Comparison of ENCODE assay signal across 31 mouse cellular contexts in the genomic region with DNA sequence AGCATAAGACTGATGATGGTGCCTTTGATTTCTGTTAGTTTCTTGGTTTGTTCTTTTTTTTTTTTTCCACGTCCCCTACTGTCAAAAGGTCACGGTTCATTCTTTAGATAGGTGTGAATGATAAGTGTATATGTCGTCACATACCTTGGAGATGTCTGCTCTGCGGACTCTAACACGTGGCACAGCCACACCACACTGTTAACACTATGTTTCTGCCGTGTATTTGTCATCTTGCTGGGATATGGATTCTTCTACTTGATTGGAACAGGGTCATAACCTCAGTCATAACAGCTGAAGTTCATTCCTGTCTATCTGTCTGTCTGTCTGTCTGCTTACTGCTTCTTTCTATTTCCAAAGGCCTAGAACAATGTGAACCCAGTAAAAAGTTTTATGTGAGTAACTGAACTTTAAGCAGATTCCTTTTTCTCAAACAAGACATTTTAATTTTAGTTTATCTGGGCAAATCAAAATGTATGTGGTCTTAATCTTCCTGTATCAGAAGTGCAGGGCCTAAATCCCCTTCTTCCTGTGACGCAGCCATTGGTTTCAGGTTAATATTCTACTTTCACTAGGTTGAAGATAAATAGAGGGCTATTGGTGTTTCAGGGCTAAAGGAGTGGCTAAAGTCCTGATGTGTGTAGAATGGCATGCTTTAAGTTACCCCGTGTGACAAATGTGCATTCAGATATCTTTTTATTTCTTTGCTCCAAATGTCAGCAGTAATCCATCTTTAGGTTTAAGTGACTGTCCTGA. TPM values are rescaled to one million over a fixed set of nuclear protein-coding genes. Genes with fewer than 3 reads are reported as not detected.
DNase-seq lines count a peak whose midpoint lies in the region; ATAC-seq and TF ChIP-seq lines count a peak whose summit lies in the region.
"Had no signal": no experiment of that assay in that cellular context is flagged by ENCODE, and none has a peak within 500 bp of the region (broad histone marks: within the 10 kb centered on the region; RNA-seq: fewer than 3 reads in every experiment).

No protein-coding gene starts in this region.

- H3K27ac ChIP-seq in kidney, embryonic 15.5 days, result peak overlapping the region; percentile 49
- no peak overlapping the region for H3K27ac ChIP-seq in liver, embryonic 14.5 days
- H3K27ac ChIP-seq in intestine, embryonic 16.5 days (ENCODE audit: low read length), result peak overlapping the region; percentile 42; the same call in 1 of the 2 replicates
- H3K27ac ChIP-seq in stomach, postnatal 0 days (replicated peaks), result no peak overlapping the region
- H3K27ac ChIP-seq: gastrocnemius, adult 2 months; hindbrain, embryonic 15.5 days; limb, embryonic 12.5 days; midbrain, embryonic 13.5 days; neural tube, embryonic 15.5 days; stomach, embryonic 15.5 days had no signal

- H3K9me3 ChIP-seq in kidney, embryonic 15.5 days (replicated peaks), result no peaks in the 10 kb centered on the region
- no peaks in the 10 kb centered on the region for H3K9me3 ChIP-seq in liver, embryonic 14.5 days (ENCODE audit: control insufficient read depth, low read length)
- H3K9me3 ChIP-seq in intestine, embryonic 16.5 days (ENCODE audit: control insufficient read depth, low read length), result no peaks in the 10 kb centered on the region
- no peaks in the 10 kb centered on the region for H3K9me3 ChIP-seq in stomach, postnatal 0 days (ENCODE audit: control insufficient read depth, low read length)
- H3K9me3 ChIP-seq: hindbrain, embryonic 15.5 days; limb, embryonic 12.5 days; megakaryocyte, embryonic 14.5 days; midbrain, embryonic 13.5 days; neural tube, embryonic 15.5 days; stomach, embryonic 15.5 days had no signal

- no peak for TF ChIP-seq CTCF in liver, embryonic 14.5 days (IDR thresholded peaks at IDR 0.05; ENCODE audit: low read depth)
- TF ChIP-seq CTCF in stomach, postnatal 0 days (IDR thresholded peaks at IDR 0.05; ENCODE audit: low read depth), result no peak

- ATAC-seq in kidney, embryonic 15.5 days (replicated peaks; ENCODE audit: low FRiP score), result no peak
- no peak for ATAC-seq in liver, embryonic 14.5 days (ENCODE audit: insufficient read depth)
- ATAC-seq in intestine, embryonic 16.5 days, result peak; percentile 85
- peak; percentile 80 for ATAC-seq in stomach, postnatal 0 days (ENCODE audit: low FRiP score, low TSS enrichment)
- ATAC-seq: forebrain, embryonic 16.5 days; lung, postnatal 0 days; midbrain, embryonic 13.5 days had no signal

- 82% methylated on average over 8 of the region's 8 CpGs for WGBS in kidney, embryonic 15.5 days
- WGBS in liver, embryonic 14.5 days (ENCODE audit: insufficient replicate concordance), result 68% methylated on average over 8 of the region's 8 CpGs
- WGBS in intestine, embryonic 16.5 days, result 68% methylated on average over 8 of the region's 8 CpGs
- WGBS in stomach, postnatal 0 days, result 57% methylated on average over 8 of the region's 8 CpGs

- TF ChIP-seq EP300 in liver, embryonic 14.5 days (IDR thresholded peaks at IDR 0.05; ENCODE audit: low read depth), result no peak
- no peak for TF ChIP-seq EP300 in stomach, postnatal 0 days (optimal IDR thresholded peaks at IDR 0.05)

- no peak overlapping the region for H3K4me2 ChIP-seq in kidney, embryonic 15.5 days
- no peak overlapping the region for H3K4me2 ChIP-seq in liver, embryonic 14.5 days (ENCODE audit: low read depth)
- no peak overlapping the region for H3K4me2 ChIP-seq in intestine, embryonic 16.5 days (ENCODE audit: low read depth, low read length)
- no peak overlapping the region for H3K4me2 ChIP-seq in stomach, postnatal 0 days (replicated peaks; ENCODE audit: low read depth)
- H3K4me2 ChIP-seq: heart, embryonic 11.5 days; hindbrain, embryonic 15.5 days; limb, embryonic 12.5 days; midbrain, embryonic 13.5 days; neural tube, embryonic 15.5 days; stomach, embryonic 15.5 days had no signal

- peaks cover 41% of the 10 kb centered on the region for H3K36me3 ChIP-seq in kidney, embryonic 15.5 days
- H3K36me3 ChIP-seq in liver, embryonic 14.5 days (replicated peaks; ENCODE audit: control insufficient read depth, insufficient read depth, low read depth), result no peaks in the 10 kb centered on the region
- peaks cover 3% of the 10 kb centered on the region; the same call in 1 of the 2 replicates for H3K36me3 ChIP-seq in intestine, embryonic 16.5 days (ENCODE audit: control insufficient read depth, insufficient read depth, low read length)
- peaks cover 5% of the 10 kb centered on the region for H3K36me3 ChIP-seq in stomach, postnatal 0 days (ENCODE audit: control insufficient read depth, insufficient read depth, low read length)

- no peak overlapping the region for H3K4me3 ChIP-seq in kidney, embryonic 15.5 days (replicated peaks)
- no peak overlapping the region for H3K4me3 ChIP-seq in liver, embryonic 14.5 days (ENCODE audit: insufficient read depth in 1 of 2, low read depth in 2 of 2, low read length in 2 of 2)
- H3K4me3 ChIP-seq in intestine, embryonic 16.5 days (ENCODE audit: low read length), result no peak overlapping the region
- H3K4me3 ChIP-seq in stomach, postnatal 0 days (ENCODE audit: low read depth, low read length), result no peak overlapping the region
- H3K4me3 ChIP-seq: erythroblast, embryonic 14.5 days; gastrocnemius, adult 2 months; hindbrain, embryonic 15.5 days; limb, embryonic 12.5 days; megakaryocyte, embryonic 14.5 days; midbrain, embryonic 13.5 days; neural tube, embryonic 15.5 days; stomach, embryonic 15.5 days had no signal

- no peak overlapping the region for H3K9ac ChIP-seq in kidney, embryonic 15.5 days
- no peak overlapping the region for H3K9ac ChIP-seq in liver, embryonic 14.5 days (replicated peaks)
- H3K9ac ChIP-seq in intestine, embryonic 16.5 days (ENCODE audit: low read depth, low read length), result no peak overlapping the region
- no peak overlapping the region for H3K9ac ChIP-seq in stomach, postnatal 0 days (ENCODE audit: low read length)
- H3K9ac ChIP-seq: hindbrain, embryonic 15.5 days; limb, embryonic 12.5 days; midbrain, embryonic 13.5 days; neural tube, embryonic 15.5 days; stomach, embryonic 15.5 days had no signal

- no peaks in the 10 kb centered on the region for H3K27me3 ChIP-seq in kidney, embryonic 15.5 days
- no peaks in the 10 kb centered on the region for H3K27me3 ChIP-seq in liver, embryonic 14.5 days (ENCODE audit: control insufficient read depth, insufficient read depth, low read length)
- no peaks in the 10 kb centered on the region for H3K27me3 ChIP-seq in intestine, embryonic 16.5 days (replicated peaks; ENCODE audit: control insufficient read depth, insufficient read depth, low read length)
- no peaks in the 10 kb centered on the region for H3K27me3 ChIP-seq in stomach, postnatal 0 days (ENCODE audit: control insufficient read depth, insufficient read depth, low read length)
- H3K27me3 ChIP-seq: hindbrain, embryonic 15.5 days; limb, embryonic 12.5 days; megakaryocyte, embryonic 14.5 days; midbrain, embryonic 13.5 days; neural tube, embryonic 15.5 days; stomach, embryonic 15.5 days had no signal

- no peak for DNase-seq in kidney, adult 11 months
- peak in 2 of 3 experiments; percentile 5 to 12 for DNase-seq in liver, embryonic 14.5 days (ENCODE audit: low read depth in 3 of 3, low spot score in 3 of 3)
- DNase-seq in liver, result no peak
- no peak for DNase-seq in stomach, postnatal 0 days (ENCODE audit: low spot score)
- no peak for DNase-seq in left cerebral cortex, adult 8-10 months (ENCODE audit: low spot score in 2 of 2)
- DNase-seq in adrenal gland, postnatal 4 days (ENCODE audit: low spot score in 2 of 2), result no peak
- DNase-seq: adrenal gland, postnatal 25 days; cerebellum, adult 2 months; cerebellum, postnatal 14 days; gastrocnemius, adult 2 months; gastrocnemius, postnatal 36 days; heart, adult 18-20 months; layer of hippocampus, adult 9-11 months; lung, adult 18-20 months; lung, postnatal 4 days; retina, postnatal 1 day; right cerebral cortex, postnatal 14 days; thymus, adult 2 months; thymus, postnatal 36 days had no signal

- H3K4me1 ChIP-seq in kidney, embryonic 15.5 days, result 0 out of 2 replicates have a peak, but pooled peaks cover 4% of the 10 kb centered on the region
- peaks cover 0 to 4% of the 10 kb centered on the region in 2 experiments; a peak in 1 of 4 replicates for H3K4me1 ChIP-seq in liver, embryonic 14.5 days (replicated peaks; ENCODE audit: control insufficient read depth in 2 of 2, insufficient read depth in 2 of 2, low read length in 1 of 2)
- H3K4me1 ChIP-seq in intestine, embryonic 16.5 days (ENCODE audit: control insufficient read depth, insufficient read depth, low read length), result no peaks in the 10 kb centered on the region
- H3K4me1 ChIP-seq in stomach, postnatal 0 days (replicated peaks; ENCODE audit: control insufficient read depth, insufficient read depth), result no peaks in the 10 kb centered on the region
- H3K4me1 ChIP-seq: hindbrain, embryonic 15.5 days; limb, embryonic 12.5 days; midbrain, embryonic 13.5 days; neural tube, embryonic 15.5 days; stomach, embryonic 15.5 days had no signal

RNA-seq across cellular contexts. Expression of a gene that starts 30.7 kb away (rescaled TPM):
- polyA plus RNA-seq in kidney, embryonic 15.5 days (2015; fragmentation: Nextera tagmentation; extraction: Ambion mirVana), result 104 and 106 TPM in 2 replicates
- 23.5 and 51.9 TPM in 2 replicates for polyA plus RNA-seq in liver, embryonic 14.5 days (2012; rRNA removed)
- 47.7 and 48.6 TPM in 2 replicates for polyA plus RNA-seq in liver, embryonic 14.5 days (2014; fragmentation: Nextera tagmentation; extraction: Ambion mirVana)
- 110 and 114 TPM in 2 replicates for polyA plus RNA-seq in intestine, embryonic 16.5 days (2015; fragmentation: Nextera tagmentation; extraction: Ambion mirVana)
- 76.6 and 80.9 TPM in 2 replicates for polyA plus RNA-seq in stomach, postnatal 0 days (2015; fragmentation: Nextera tagmentation; extraction: Ambion mirVana)
- total RNA-seq in left cerebral cortex, adult 8-10 months (2022), result 10 to 100 TPM; 59.1 to 74.9 (median 67.6) TPM
- 10 to 100 TPM; 76.2 to 82.8 TPM for total RNA-seq in adrenal gland, postnatal 4 days (2021)

Comparison
In these comparisons a context has a peak if more than half of its experiments do, and no peak if none do; other contexts are left out.
1. DNase-seq: peak in liver, embryonic 14.5 days (2 of 3); none in kidney, adult 11 months (single experiment), liver (single experiment), stomach, postnatal 0 days (single experiment), left cerebral cortex, adult 8-10 months (0 of 2) and adrenal gland, postnatal 4 days (0 of 2).
2. ATAC-seq: peak in intestine, embryonic 16.5 days (single experiment) and stomach, postnatal 0 days (single experiment); none in kidney, embryonic 15.5 days (single experiment) and liver, embryonic 14.5 days (single experiment).
3. H3K27ac ChIP-seq: peak in kidney, embryonic 15.5 days (single experiment) and intestine, embryonic 16.5 days (single experiment); none in liver, embryonic 14.5 days (single experiment) and stomach, postnatal 0 days (single experiment).